Mouse (Mus musculus): ENCODE results near the gene Apol7a.

Gene Apol7a

GRCm38 (mm10) chr15:77344127-77345125 is 54.5 kb downstream of the Apol7a start:
- no peak for DNase-seq

DNA sequence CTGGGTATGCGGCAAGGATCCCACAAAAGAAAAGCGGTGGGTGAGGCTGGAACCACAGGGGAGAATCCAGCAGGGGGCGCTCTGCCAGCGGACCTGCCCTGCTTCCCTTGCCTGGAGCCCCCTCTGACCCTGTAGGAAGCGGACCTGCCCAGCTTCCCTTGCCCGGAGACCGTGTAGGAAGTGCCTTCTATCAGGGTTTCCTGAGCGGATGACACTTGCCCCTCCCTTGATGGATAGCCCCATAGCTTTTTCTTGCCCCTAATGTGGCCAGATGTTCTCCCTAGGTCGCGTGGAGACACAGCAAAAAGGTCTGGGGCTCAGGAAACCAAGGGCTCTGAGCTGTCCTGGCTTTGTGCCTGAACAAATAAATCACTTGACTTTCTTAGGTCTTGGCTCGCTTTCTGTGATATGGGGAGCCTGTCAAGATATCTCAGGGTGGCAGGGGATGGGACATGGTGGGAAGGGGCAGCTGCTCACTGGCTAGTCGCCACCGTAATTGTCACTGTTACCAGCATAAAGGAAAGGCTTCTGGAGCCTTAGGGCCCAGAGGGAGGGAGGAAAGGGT is 55.3 kb downstream of the Apol7a start:
- peak; percentile 89 for DNase-seq

- no peak for DNase-seq
These were observed 55.9 kb downstream of the Apol7a start for GRCm38 (mm10) chr15:77342962-77343526.

GRCm38 (mm10) chr15:77342005-77342404 is 56.9 kb downstream of the Apol7a start:
- no peak for DNase-seq

DNA sequence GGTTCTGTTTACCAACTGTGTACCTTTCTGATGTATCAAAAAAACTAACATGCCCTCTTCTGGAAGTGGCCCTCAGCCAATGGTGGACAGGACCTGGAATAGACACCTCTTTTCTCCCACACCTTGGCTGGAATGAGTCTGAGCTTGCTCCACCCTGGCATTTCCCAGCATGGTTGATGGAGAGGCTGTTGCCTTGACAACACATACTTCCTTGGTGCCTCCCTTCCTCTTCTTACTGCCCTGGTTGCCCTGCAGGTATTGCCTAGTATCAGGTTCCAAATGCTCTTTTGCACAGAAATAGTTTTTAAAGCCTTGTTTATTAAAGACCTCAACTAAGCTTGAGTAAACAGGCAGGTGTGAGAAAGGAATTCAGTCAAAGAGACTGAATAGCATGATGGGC is 58.3 kb downstream of the Apol7a start:
- no peak for DNase-seq

GRCm38 (mm10) chr15:77338924-77339429 is 59.9 kb downstream of the Apol7a start:
- no peak for DNase-seq

DNA sequence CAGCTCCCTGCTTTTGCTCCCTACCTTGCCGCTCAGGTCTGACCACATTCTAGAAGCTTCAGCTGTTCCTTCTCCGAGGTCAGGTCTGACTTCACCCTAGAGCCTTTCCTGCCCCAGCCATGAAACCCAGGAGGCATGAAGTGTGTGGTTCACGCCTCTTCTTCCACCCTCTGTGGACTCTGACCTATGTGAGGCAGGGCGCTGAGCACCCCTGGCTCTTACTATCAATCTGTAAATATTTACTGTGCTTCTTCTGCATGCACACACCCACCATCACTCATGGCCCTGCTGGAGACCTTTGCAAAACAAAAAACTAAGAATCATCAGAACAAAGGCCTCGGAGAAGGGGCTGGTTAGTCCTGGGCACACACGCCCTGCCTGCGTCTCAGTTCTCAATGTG is 60.5 kb downstream of the Apol7a start:
- no peak for DNase-seq

All from lung, postnatal 14 days (tissue).